Mouse (Mus musculus) induced T-regulatory cell, adult 2 months (primary cell): ENCODE results near the gene Emc7.

Source experiments
- DNase-seq: peaks from one replicate; pipeline ENCODE4 v3.0.0-alpha.2; 2012; ENCODE audit warnings: low read depth

Emc7 gene

DNA sequence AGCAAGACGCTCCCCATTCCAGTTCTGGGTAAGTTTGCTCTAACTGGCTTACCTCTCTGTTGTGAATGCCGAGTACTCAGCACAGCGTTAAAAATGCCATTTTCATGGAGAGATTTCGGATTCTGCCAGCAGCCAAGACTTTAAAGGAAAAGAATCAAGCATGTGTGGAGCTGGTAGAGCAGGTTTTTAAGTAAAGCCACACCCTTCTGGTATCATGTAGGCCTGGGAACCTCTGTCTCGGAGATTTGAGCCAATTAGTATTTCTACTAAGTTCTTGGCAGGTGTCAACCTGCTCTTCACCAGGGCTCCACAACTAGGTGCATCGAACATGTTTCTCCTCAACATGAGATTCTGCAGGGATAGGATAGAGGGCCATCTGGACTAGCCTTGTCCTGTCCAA lies 21.8 kb downstream of the Emc7 start:
- no peak for DNase-seq

DNA sequence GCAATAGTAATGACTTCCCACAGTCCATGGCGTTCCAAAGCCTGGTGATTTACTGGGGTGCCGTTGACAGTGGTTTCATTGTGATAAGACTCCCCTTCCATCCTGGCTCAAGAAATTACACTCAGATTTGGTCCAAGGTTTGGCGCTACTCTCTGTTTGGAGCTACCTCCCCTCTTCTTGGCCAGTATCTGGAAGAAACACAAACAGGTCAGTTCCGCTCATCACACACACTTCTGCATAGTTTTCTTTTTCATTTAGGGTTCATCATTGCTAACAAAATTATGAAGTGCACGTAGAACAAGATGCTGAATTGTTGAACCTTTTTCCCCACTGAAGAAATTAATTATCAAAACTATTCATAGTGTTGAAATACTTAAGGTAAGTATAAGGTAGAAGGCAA lies 25.9 kb downstream of the Emc7 start, which contains the start of gene Chrm5:
Gene Chrm5 (minus strand): TSS at position 101 of the 400 bp plus-strand sequence.
- DNase-seq, result no peak

DNA sequence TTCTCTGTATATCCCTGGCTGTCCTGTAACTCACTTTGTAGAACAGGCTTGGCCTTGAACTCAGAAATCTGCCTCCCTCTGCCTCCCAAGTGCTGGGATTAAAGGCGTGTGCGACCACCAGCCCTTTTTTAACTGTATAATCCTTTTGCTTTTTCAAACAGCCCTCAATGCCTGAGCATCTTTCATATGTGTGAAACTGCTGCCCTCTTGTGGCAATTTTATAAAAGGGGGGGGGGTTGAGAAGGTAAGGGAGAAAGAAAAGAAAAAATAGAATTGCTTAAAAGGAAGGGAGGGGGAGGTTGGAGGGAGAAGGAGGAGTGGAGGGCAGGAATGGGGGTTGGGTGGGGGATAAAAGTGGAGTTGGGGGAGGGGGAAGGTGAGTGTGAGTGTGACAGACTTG lies 26.8 kb downstream of the Emc7 start:
- peak; percentile 80 for DNase-seq

DNA sequence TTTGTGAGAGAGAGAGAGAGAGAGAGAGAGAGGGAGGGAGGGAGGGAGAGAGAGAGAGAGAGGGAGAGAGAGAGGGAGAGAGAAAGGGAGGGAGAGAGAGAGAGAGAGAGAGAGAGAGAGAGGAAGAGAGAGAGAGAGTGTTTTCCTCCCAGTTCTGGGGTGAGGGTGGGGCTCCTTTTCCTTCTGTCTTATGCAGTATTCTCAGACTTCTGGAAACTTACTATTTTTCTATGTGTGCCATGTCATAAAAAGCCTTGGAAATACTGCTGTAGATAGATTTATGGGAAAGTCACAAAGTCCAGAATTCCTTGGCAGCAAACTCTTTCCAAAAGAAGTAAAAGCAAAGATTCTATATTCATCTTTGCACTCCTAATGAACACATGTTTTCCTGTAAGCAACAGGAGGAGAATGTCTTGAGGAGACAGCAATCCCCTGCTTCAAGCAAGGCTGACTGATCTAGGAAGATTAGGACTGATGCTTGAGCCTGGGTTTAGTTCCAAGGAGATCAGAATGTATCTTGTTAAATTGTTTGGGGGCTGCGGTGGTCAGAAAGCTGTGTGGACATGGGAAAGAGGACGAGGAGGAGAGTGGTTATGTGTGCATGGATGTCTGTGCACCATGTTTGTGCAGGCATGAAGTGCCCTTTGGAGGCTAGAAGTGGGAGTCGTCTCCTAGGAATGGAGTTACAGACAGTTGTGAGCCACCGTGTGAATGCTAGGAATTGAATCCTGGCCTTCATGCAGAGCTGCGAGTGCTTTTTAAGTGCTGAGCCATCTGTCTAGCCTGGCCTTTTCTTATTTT lies 27.9 kb downstream of the Emc7 start:
- DNase-seq, result no peak

DNA sequence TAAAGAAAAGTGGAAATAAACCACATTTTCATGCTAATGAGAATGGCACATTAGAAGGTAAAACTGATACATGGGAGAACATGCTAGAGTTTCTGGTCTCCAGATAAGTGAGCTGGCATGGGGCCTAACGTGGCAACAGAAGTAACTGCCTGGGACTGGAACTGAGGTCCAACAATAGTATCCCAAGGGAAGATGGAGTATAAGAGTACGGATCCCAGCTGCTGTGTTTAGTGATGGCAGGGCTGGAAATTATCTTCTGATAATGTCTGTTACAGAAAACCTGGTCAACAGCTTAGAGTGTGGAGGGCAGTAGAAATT lies 28.5 kb downstream of the Emc7 start:
- DNase-seq, result no peak

DNA sequence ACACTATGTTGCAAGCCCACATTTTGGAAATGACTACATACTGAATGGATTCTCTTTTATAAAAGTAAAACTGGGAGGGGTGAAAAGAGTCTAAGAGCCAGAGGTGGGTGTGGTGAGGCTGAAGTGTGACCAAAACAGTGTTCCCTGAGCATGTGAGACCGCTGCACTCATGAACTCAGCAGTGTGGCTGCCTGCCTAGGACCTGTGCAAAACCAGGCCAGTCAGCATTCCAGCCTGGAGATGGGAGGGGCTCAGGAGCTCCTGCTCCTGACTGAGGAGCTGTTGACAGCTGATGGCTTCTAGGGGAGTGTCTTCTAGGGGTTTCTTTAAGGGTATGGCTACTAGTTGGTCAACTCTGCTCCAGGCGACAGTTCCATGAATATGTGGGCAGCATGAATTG lies 30.1 kb downstream of the Emc7 start:
- DNase-seq, result no peak

DNA sequence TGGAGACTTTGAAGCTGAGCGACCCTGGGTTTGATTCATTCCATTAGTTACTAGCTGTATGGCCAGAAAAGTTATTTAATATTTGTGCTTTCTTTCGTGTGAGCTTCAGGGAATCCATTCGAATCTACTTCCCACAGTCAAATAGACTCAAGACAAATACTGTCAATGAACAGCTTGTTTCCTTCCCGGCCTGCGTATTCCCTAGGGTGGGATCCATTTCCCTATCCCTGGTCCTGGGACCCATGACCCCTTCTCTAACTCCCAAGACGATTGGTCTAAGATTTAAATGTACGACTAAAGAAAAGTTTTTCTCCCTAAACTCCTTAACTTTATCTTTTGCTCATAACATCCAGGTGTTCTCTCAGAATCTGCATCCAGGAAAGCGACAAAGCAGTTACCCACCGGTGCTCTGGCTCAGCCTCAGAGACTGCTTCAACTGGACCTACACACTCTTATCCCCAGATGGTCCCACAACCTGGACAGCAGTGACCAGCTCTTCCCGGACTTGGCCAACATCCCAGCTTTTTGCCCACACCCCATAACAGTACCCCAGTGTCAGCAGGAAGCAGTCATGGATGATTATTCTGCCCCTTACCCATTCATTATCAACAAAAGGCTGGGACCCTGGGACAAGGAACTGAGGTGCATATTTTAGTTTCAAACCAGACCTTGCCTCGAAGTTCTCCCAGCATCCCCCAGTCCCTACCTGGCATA lies 35.8 kb downstream of the Emc7 start:
- DNase-seq, result no peak

DNA sequence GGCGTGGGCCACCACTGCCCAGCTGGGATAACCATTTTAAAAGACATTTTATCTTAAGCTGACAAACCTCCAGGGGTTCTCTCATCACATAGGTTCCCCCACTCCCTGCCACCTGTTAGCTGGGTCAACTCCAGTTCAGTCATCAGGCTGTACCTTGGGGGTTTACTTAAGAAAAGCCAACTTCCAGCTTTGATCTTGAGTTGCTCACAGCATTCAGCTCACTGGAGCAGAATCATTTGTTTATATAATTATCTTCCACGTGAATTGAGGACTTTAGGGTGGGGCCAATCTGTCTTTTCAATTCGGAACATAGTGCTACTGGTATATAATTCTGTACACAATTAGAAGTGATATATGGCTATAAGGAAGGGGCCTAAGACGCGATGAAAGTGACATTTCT lies 36.8 kb downstream of the Emc7 start:
- DNase-seq, result peak; percentile 25

DNA sequence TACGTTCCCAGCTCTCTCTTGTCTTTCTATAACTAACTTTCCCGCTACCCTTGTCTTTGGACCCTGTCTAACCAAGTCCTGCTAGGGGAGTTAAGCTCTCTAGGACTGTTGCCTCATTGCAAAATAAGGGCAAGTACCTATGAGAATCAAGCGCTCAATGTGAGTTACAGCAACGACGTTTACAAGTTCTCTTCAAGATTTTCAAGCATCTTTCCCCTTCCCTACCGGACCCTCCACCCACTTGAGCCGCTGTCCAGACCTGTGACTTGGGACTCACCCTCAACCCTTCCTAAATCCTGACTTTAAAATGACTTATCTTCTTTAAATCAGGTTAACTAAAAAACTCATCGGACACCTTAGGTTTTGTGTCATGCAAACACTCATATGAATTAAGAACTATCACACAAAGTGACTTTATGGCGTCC lies 37.6 kb downstream of the Emc7 start:
- peak; percentile 74 for DNase-seq

DNA sequence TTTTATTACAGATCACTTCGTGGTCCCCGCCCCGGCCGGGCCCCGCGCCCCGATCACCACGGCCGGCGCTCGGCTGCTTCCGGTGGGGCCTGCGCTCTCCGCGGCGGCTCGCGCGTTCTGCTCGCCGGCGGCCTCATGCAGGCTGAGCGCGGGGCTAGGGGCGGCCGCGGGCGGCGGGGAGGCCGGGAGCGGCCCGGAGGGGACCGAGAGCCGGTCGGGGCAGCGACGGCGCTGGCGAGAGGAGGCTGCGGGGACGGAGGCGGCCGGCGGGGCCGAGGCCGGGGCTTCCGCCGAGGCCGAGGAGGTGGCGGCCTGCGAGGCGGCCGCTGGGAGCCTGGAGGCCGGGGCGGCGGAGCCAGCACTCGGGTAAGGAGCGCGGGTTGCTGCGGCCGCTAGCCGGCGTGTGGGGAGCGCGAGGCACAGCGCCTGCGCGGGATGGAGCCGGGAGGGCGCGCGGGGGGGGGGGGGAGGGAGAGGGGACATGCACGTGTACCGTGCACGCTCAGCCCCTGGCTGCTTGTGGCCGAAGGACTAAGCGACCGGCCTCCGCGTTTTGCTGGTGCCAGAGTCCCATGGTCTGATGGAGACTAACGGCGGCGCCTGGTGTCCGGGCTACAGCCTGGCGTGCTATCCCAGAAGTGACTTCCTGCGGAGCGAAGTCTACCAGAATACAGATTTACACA lies 38.2 kb downstream of the Emc7 start, which contains the start of gene Aven:
Gene Aven (plus strand): TSS at position 109 of the 683 bp plus-strand sequence.
- peak; percentile 81 for DNase-seq

DNA sequence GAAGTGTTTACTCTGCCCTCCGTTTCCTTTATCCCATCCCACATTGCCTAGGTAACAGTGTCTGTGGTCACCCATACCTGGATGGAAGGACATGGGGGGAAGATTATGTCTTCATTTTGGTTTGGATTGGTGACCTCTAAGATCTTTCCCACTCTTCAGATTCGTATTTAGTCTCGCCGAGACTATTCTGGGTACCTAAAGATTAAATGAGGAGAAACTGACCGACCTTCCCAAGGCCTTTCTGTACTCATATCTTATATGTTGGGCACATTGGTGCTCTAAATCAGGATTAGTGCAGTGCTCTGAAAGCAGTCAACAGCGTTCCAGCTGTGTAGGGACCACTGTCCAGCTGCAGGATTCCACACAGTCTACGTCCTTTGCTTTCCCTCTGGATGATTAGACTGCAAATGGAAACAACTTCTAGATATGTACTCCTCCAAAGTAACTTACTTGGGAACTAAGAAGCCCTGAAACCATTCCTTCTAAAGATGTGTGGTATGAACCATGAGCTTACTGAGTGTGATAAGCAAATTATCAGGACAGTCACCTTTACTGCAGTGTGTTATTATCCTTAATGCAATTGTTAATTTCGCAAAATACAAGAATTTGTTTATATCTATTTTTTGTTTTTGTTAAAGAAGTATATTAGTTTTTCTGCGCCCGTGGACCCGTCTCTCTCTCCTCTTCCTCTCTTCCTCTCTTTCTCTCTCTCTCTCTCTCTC lies 38.9 kb downstream of the Emc7 start:
- DNase-seq, result no peak

DNA sequence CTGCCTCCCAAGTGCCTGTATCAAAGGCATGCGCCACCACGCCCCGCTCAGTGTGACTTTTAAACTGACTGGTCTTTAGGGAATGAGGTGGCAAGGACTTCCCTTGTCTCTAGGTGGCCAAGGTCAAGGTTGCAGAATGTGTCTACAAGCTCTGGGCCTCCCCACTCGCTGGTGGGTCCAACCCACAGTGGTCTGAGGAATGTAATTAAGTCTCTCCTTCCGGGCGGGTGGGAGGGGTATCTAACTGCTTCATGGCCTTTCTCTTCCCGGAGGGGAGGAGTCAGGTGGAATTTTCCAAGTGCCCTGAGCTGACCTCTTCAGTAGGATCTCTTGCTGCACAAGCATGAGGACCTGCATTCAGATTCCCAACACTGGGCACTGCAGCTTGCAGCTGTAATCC lies 43.1 kb downstream of the Emc7 start:
- no peak for DNase-seq

DNA sequence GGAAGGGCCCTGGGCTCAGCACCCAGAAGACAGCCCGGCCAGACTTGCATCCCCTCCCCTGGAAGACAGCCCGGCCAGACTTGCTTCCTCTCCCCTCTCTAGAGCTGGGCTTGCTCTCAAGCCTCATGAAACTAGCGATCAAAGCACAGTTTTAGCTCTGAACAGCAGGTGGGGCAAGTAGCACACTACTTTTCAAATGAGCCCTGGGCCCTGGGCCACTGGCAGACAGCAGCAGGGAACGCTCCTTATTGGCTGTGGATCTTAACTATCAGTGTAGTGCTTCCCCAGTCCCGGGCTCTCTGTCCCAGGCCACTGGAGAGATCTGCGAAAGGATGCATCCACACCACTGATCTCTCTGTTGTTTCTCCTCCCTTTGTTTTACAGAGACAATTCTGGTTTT lies 46.4 kb downstream of the Emc7 start:
- peak; percentile 89 for DNase-seq

DNA sequence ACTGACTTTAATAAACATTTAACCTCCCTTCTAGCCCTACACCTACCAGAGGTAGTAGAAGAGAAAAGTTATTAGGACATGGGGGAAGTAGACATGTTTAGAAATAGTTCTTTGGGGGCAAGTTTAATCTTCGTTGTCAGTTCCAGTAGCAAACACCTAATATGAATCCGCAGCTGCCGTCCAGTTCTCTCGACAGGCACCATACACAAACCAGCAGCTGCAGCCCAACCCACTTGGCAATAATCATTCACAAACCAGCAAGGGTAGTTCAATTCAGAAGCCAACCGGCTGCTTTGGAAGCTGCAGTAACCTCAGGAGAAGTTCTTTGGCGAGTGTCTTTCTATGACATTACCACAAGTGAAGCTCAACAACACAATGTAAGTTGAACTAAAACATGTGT lies 49.2 kb downstream of the Emc7 start:
- no peak for DNase-seq

DNA sequence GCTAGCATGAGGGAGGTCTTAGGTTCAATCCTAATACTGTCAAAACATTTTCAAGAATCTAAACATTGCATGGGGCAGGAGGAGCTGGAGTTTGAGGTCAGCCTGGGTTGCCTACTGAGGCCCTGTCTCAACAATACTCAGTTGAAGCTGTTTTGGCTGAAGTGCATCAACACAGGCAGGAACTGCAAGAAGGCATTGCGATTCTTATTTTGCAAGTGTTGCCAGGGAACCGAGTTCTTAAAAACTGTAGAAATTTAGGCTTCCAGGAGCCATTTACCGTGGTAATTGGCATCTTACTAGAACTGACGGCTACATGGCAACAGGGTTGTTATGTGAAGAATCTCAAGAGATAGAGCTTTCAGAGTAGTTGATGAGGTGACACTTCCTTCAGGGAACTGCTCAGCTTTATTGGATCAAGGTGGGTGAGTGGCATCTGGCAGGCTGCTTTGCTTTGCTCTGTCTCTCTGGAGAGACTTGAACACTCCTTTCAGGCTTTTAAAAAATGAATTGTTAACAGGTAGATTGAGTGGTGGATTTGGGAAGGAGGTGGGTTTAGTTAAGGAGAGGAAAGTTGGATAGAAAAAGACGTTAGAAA lies 52.1 kb downstream of the Emc7 start:
- peak; percentile 49 for DNase-seq

DNA sequence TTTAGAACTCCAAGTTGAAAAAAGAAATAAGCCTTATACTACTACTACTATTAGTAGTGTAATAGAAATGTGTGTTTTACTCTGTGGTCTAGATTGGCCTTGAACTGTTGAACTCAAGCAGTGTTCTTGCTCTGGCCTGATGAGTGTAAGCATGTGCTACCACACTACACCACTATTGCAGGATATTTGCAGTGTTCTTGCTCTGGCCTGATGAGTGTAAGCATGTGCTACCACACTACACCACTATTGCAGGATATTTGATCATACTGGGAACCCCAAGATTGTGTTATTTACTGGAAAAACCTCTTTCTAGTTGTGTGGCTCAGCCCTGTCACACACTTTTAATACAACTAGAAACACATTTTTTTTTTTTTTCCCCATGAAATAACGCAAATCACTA lies 52.6 kb downstream of the Emc7 start:
- DNase-seq, result peak; percentile 49

DNA sequence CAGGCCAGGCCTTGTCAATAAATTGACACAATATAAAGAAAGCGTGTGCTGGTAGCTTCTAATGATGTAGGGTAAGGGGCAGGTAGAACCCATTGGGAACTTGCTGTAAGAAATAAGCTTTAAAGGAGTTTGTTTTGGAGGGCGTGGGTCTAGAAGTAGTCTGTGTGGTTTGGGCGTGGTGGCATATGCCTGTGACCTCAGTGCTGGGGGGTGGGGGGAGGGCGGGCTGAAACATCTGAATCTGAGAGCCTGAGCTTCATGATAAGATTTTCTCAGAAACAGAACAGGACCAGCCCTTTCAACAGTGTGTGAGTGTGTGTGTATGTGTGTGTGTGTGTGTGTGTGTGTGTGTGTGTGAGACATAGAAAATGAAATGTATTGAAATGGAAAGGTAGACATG lies 55.3 kb downstream of the Emc7 start:
- DNase-seq, result peak; percentile 90

DNA sequence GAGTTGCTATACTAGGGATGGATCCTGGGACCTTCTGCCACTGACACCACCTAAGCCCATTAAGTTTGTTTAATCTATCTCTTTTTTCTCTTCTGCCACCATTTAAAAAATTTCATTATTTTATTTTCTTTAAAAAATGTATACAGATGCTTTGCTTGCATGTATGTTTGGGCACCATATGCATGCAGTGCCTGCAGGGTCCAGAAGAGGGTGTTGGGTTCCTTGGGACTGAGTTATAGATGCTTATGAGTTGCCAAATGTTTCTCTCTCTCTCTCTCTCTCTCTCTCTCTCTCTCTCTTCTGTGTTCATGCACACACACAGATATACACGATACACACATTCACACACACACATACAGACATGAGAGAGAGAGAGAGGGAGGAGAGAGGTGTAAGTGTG lies 58.2 kb downstream of the Emc7 start:
- peak; percentile 58 for DNase-seq

DNA sequence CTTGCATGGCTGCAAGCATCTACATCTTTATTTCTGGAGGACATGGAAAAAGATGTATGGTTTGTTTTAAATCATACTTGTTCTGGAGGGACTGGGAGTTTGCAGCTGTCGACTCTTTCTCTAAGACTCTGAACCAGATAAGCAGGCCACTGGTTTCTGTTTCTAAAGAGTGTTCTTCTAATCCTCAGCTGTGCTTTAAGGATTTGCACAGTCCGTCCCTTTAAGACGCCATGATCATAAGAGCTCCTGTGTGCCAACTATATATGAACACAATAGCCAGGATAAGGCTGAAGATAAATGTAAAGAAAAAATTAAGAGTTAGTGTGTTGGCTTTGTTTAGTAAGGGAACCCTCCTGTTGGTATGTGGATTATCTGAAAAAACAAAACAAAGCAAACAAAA lies 61.9 kb downstream of the Emc7 start:
- DNase-seq, result peak; percentile 32

DNA sequence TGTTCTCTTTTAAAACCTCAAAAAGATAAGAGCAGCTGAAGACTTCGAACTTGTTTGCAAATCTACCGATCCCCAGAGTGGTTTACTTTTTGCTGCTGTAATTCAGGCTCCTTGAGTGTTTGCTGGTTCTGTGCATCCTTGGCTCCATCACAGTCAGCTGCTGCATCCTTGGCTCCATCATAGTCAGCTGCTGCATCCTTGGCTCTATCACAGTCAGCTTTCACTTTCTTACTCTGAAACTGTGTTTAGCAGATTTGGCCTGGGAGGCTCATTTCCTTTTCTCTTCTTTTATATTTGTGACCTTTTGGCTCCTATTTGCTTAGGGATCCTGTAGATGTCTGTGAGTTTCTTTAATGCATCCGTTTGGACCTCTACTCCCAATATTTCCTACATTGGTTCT lies 62.4 kb downstream of the Emc7 start:
- peak; percentile 66 for DNase-seq

DNA sequence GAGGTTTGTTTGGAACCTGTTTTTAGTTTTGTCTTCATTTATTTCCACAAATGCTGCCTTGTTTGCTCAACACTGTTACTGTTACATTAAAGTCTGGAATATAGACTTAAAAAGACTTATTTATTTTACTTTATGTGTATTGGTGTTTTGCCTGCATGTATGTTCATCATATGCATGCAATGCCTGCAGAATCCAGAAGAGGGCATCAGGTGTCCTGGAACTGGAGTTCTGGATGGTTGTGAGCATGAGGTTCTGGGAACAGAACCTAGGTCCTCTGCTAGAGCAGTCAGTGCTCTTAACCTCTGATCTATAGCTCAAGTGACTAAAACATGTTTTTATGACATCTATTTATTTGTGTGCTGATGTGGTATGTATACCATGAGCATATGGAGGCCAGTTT lies 63.7 kb downstream of the Emc7 start:
- peak; percentile 35 for DNase-seq
